Mouse (Mus musculus) lung, postnatal 36 days (tissue): ENCODE data around the gene Lrrc8c.
"Not testable (repeated sequence)": the region's sequence is repeated elsewhere in the genome, so short reads cannot be mapped to it uniquely, and the experiment has no call there.

Experiments used
- DNase-seq: peaks from one replicate; pipeline ENCODE4 v3.0.0; 2022; ENCODE audit warnings: mixed read lengths

Lrrc8c gene

GRCm38 (mm10) chr5:105609683-105610082 lies 90.5 kb downstream of the Lrrc8c start:
- DNase-seq = peak; percentile 66

- DNase-seq = no peak
Measured at GRCm38 (mm10) chr5:105613002-105613401, 93.8 kb downstream of the Lrrc8c start.

- no peak for DNase-seq
Measured at GRCm38 (mm10) chr5:105614000-105614399, 94.8 kb downstream of the Lrrc8c start.

GRCm38 (mm10) chr5:105614682-105615434 lies 95.7 kb downstream of the Lrrc8c start:
- DNase-seq = peak; percentile 63

GRCm38 (mm10) chr5:105615871-105616454 lies 96.8 kb downstream of the Lrrc8c start:
- no peak for DNase-seq

GRCm38 (mm10) chr5:105616538-105616937 lies 97.3 kb downstream of the Lrrc8c start:
- DNase-seq = peak; percentile 24

- no peak for DNase-seq
Measured at GRCm38 (mm10) chr5:105618510-105618909, 99.3 kb downstream of the Lrrc8c start.

GRCm38 (mm10) chr5:105619666-105620065 lies 100.5 kb downstream of the Lrrc8c start:
- DNase-seq = no peak

GRCm38 (mm10) chr5:105620505-105621116 lies 101.4 kb downstream of the Lrrc8c start:
- DNase-seq = peak; percentile 78

GRCm38 (mm10) chr5:105623074-105623713 lies 104.0 kb downstream of the Lrrc8c start:
- DNase-seq = peak; percentile 37

GRCm38 (mm10) chr5:105624257-105624656 lies 105.1 kb downstream of the Lrrc8c start:
- no peak for DNase-seq

GRCm38 (mm10) chr5:105625504-105626150 lies 106.4 kb downstream of the Lrrc8c start:
- DNase-seq = peak; percentile 27

- DNase-seq = no peak
Measured at GRCm38 (mm10) chr5:105626355-105626754, 107.2 kb downstream of the Lrrc8c start.

GRCm38 (mm10) chr5:105627093-105627492 lies 107.9 kb downstream of the Lrrc8c start:
- peak; percentile 64 for DNase-seq

GRCm38 (mm10) chr5:105629955-105630354 lies 110.8 kb downstream of the Lrrc8c start:
- DNase-seq = no peak

GRCm38 (mm10) chr5:105632066-105632465 lies 112.9 kb downstream of the Lrrc8c start:
- DNase-seq = no peak

GRCm38 (mm10) chr5:105635576-105635975 lies 116.4 kb downstream of the Lrrc8c start:
- DNase-seq = no peak

GRCm38 (mm10) chr5:105636484-105637191 lies 117.5 kb downstream of the Lrrc8c start:
- no peak for DNase-seq

- DNase-seq = not testable (repeated sequence)
Measured at GRCm38 (mm10) chr5:105638266-105638665, 119.1 kb downstream of the Lrrc8c start.

- DNase-seq = no peak
Measured at GRCm38 (mm10) chr5:105638916-105639315, 119.7 kb downstream of the Lrrc8c start.

- no peak for DNase-seq
Measured at GRCm38 (mm10) chr5:105639363-105639762, 120.2 kb downstream of the Lrrc8c start.

- DNase-seq = peak; percentile 64
Measured at GRCm38 (mm10) chr5:105642517-105642916, 123.3 kb downstream of the Lrrc8c start.
